Mouse (Mus musculus): Measurements from ENCODE around the gene Cfap65.

GRCm38 (mm10) chr1:74935402-74935801, at the start of gene Cfap65:
- TF ChIP-seq CTCF (conservative IDR thresholded peaks at IDR 0.05 in 1 of 2, IDR thresholded peaks at IDR 0.05 in 1 of 2; ENCODE audit: low read depth in 2 of 2, low read length in 2 of 2): no peak
- no peak for TF ChIP-seq CHD2 (IDR thresholded peaks at IDR 0.05; ENCODE audit: low read length)
- TF ChIP-seq ZC3H11A (IDR thresholded peaks at IDR 0.05; ENCODE audit: low read depth, low read length): no peak
- TF ChIP-seq MEF2A (IDR thresholded peaks at IDR 0.05; ENCODE audit: borderline replicate concordance, low read depth, low read length): no peak
- no peak for TF ChIP-seq JUND (conservative IDR thresholded peaks at IDR 0.05; ENCODE audit: low read depth, low read length)
- TF ChIP-seq POLR2AphosphoS2 (IDR thresholded peaks at IDR 0.05; ENCODE audit: low read depth, low read length): no peak
- TF ChIP-seq POLR2A (IDR thresholded peaks at IDR 0.05; ENCODE audit: low read depth, low read length): no peak
- TF ChIP-seq HCFC1 (IDR thresholded peaks at IDR 0.05; ENCODE audit: low read depth, low read length): peak; percentile 59; the same call in 1 of the 2 replicates
